Mouse (Mus musculus) cortical plate, adult 2 months (tissue): Measurements from ENCODE around the gene Gipr.

Experiments used
- CTCF ChIP-seq: fragments of 200-500 bp; IDR thresholded peaks from 2 replicates; pipeline ENCODE4 v1.5.1; 2011; ENCODE audit warnings: mild to moderate bottlenecking, control low read depth, low read length; ENCODE audit not compliant: insufficient read depth; ENCODE audit errors: extremely low read depth
- POLR2A ChIP-seq: fragments of 200-500 bp; IDR thresholded peaks from 2 replicates; pipeline ENCODE4 v1.6.1; 2011; ENCODE audit warnings: mild to moderate bottlenecking, low read length, control low read depth; ENCODE audit not compliant: insufficient read depth; ENCODE audit errors: extremely low read depth

DNA sequence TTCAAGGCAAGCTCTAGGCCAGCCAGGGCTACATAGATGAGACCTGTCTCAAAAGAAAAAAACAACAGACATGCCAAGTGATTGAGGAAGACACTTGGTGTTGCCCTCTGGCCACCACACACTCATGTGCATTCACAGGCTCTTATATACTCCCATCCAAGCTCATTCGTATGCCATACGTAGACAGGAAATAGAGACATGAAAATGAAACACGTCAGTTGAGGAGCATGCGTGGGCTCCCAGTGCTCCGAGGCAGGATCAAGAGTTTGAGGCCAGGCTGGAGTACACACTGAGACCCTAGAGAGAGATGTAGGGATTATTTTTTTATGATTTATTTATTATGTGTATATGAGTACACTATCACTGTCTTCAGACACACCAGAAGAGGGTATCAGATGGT is 36.5 kb downstream of the Gipr start:
- no peak for TF ChIP-seq CTCF
- no peak for TF ChIP-seq POLR2A
